Mouse (Mus musculus) MEL (cell line): ENCODE results near the gene Tle4. TPM values are rescaled to one million over a fixed set of nuclear protein-coding genes. Genes with fewer than 3 reads are reported as not detected.

Experiments
- DNase-seq: peaks from one replicate; pipeline ENCODE4 v3.0.0; 2011; ENCODE audit warnings: low read depth, low spot score
- H3K27ac ChIP-seq: 2 replicates; pipeline ENCODE4 v1.5.1; 2012; ENCODE audit warnings: low read depth, mild to moderate bottlenecking, control low read depth, low read length, moderate library complexity; ENCODE audit not compliant: control insufficient read depth
- H3K27me3 ChIP-seq, 2 experiments: fragments of 150-350 bp in 1 of 2; sonication (generic) in 1 of 2; 2 replicates each; pipeline ENCODE4 v1.6.1; 2012; ENCODE audit warnings: low read length in 2 of 2, mild to moderate bottlenecking in 2 of 2, improper control_type of control experiment in 1 of 2, moderate library complexity in 1 of 2; ENCODE audit not compliant: insufficient read depth in 2 of 2, control insufficient read depth in 1 of 2
- H3K36me3 ChIP-seq, 2 experiments: 2 replicates each; pipeline ENCODE4 v1.6.1; 2012 to 2014; ENCODE audit warnings: low read length in 2 of 2, improper control_type of control experiment in 1 of 2, inconsistent platforms in 1 of 2, mild to moderate bottlenecking in 1 of 2; ENCODE audit not compliant: insufficient read depth in 2 of 2, control insufficient read depth in 1 of 2
- H3K4me1 ChIP-seq, 2 experiments: fragments of 150-350 bp in 1 of 2; sonication (generic) in 1 of 2; 2 replicates each; pipeline ENCODE4 v1.6.1; 2012; ENCODE audit warnings: low read length in 2 of 2, improper control_type of control experiment in 1 of 2, mild to moderate bottlenecking in 1 of 2; ENCODE audit not compliant: insufficient read depth in 2 of 2, control insufficient read depth in 1 of 2
- H3K4me3 ChIP-seq, 2 experiments: fragments of 150-350 bp in 1 of 2; sonication (generic) in 1 of 2; 2 replicates each; pipeline ENCODE4 v1.5.1; 2012; ENCODE audit warnings: low read depth in 2 of 2, low read length in 2 of 2, mild to moderate bottlenecking in 2 of 2, moderate library complexity in 2 of 2, control low read depth in 1 of 2, improper control_type of control experiment in 1 of 2; ENCODE audit not compliant: control insufficient read depth in 1 of 2, insufficient read depth in 1 of 2
- H3K79me2 ChIP-seq: 2 replicates; pipeline ENCODE4 v1.6.1; 2012; ENCODE audit warnings: mild to moderate bottlenecking, low read length, moderate library complexity; ENCODE audit not compliant: control insufficient read depth, poor library complexity, insufficient read depth
- H3K9ac ChIP-seq: 2 replicates; pipeline ENCODE4 v1.6.1; 2012; ENCODE audit warnings: low read depth, mild to moderate bottlenecking, control low read depth, low read length, moderate library complexity; ENCODE audit not compliant: control insufficient read depth, poor library complexity, severe bottlenecking
- H3K9me3 ChIP-seq: fragments of 150-350 bp; sonication (generic); replicated peaks from 2 replicates; pipeline ENCODE4 v1.6.1; 2012; ENCODE audit warnings: mild to moderate bottlenecking, low read length, improper control_type of control experiment, moderate library complexity; ENCODE audit not compliant: insufficient read depth
- BHLHE40 ChIP-seq: IDR thresholded peaks from 2 replicates; pipeline ENCODE4 v1.6.1; 2012; ENCODE audit warnings: low read depth, mild to moderate bottlenecking, inconsistent platforms, low read length, improper control_type of control experiment, borderline replicate concordance
- CHD1 ChIP-seq: IDR thresholded peaks from 2 replicates; pipeline ENCODE4 v1.6.1; 2012; ENCODE audit warnings: low read depth, mild to moderate bottlenecking, inconsistent platforms, low read length, improper control_type of control experiment
- E2F4 ChIP-seq: IDR thresholded peaks from 2 replicates; pipeline ENCODE4 v1.6.1; 2011; ENCODE audit warnings: low read depth, low read length, improper control_type of control experiment, borderline replicate concordance
- ELF1 ChIP-seq: IDR thresholded peaks from 2 replicates; pipeline ENCODE4 v1.6.1; 2014; ENCODE audit warnings: low read depth, mild to moderate bottlenecking, inconsistent platforms, low read length, improper control_type of control experiment, moderate library complexity
- EP300 ChIP-seq, 2 experiments: IDR thresholded peaks; 2 replicates each; pipeline ENCODE4 v1.6.1; 2011; ENCODE audit warnings: improper control_type of control experiment in 2 of 2, low read length in 2 of 2, low read depth in 1 of 2, mild to moderate bottlenecking in 1 of 2
- GATA1 ChIP-seq: IDR thresholded peaks from 2 replicates; pipeline ENCODE4 v1.6.1; 2011; ENCODE audit warnings: low read depth, low read length, improper control_type of control experiment
- KAT2A ChIP-seq: conservative IDR thresholded peaks from 2 replicates; pipeline ENCODE4 v1.6.1; 2012; ENCODE audit warnings: low read depth, low read length, improper control_type of control experiment, inconsistent platforms
- MAZ ChIP-seq: IDR thresholded peaks from 2 replicates; pipeline ENCODE4 v1.6.1; 2012; ENCODE audit warnings: low read depth, mild to moderate bottlenecking, inconsistent platforms, low read length, improper control_type of control experiment
- MXI1 ChIP-seq: IDR thresholded peaks from 2 replicates; pipeline ENCODE4 v1.6.1; 2011; ENCODE audit warnings: mild to moderate bottlenecking, low read depth, low read length, improper control_type of control experiment
- MYB ChIP-seq: IDR thresholded peaks from 2 replicates; pipeline ENCODE4 v1.6.1; 2011; ENCODE audit warnings: mild to moderate bottlenecking, low read depth, low read length, improper control_type of control experiment
- MYC ChIP-seq: IDR thresholded peaks from 2 replicates; pipeline ENCODE4 v1.6.1; 2011; ENCODE audit warnings: low read depth, mild to moderate bottlenecking, low read length, improper control_type of control experiment, moderate library complexity
- NELFE ChIP-seq: IDR thresholded peaks from 2 replicates; pipeline ENCODE4 v1.6.1; 2011; ENCODE audit warnings: low read depth, low read length, improper control_type of control experiment
- NRF1 ChIP-seq: IDR thresholded peaks from 2 replicates; pipeline ENCODE4 v1.6.1; 2014; ENCODE audit warnings: low read depth, mild to moderate bottlenecking, inconsistent platforms, low read length, improper control_type of control experiment, moderate library complexity; ENCODE audit not compliant: poor library complexity, insufficient read depth, severe bottlenecking
- POLR2AphosphoS2 ChIP-seq: IDR thresholded peaks from 2 replicates; pipeline ENCODE4 v1.6.1; 2011; ENCODE audit warnings: low read length, improper control_type of control experiment
- RAD21 ChIP-seq: IDR thresholded peaks from 2 replicates; pipeline ENCODE4 v1.6.1; 2011; ENCODE audit warnings: mild to moderate bottlenecking, low read depth, low read length, improper control_type of control experiment
- SMC3 ChIP-seq: IDR thresholded peaks from 2 replicates; pipeline ENCODE4 v1.6.1; 2011; ENCODE audit warnings: low read depth, low read length, improper control_type of control experiment
- TAL1 ChIP-seq: IDR thresholded peaks from 2 replicates; pipeline ENCODE4 v1.6.1; 2012; ENCODE audit warnings: mild to moderate bottlenecking, inconsistent platforms, low read length, moderate library complexity, mixed read lengths
- TBP ChIP-seq: IDR thresholded peaks from 2 replicates; pipeline ENCODE4 v1.8.0; 2011; ENCODE audit warnings: low read depth, low read length, improper control_type of control experiment
- USF2 ChIP-seq, 2 experiments: IDR thresholded peaks; 2 replicates each; pipeline ENCODE4 v1.6.1; 2011 to 2012; ENCODE audit warnings: improper control_type of control experiment in 2 of 2, low read length in 2 of 2, borderline replicate concordance in 1 of 2, inconsistent platforms in 1 of 2, low read depth in 1 of 2, mild to moderate bottlenecking in 1 of 2; ENCODE audit not compliant: insufficient read depth in 1 of 2
- ZC3H11A ChIP-seq: IDR thresholded peaks from 2 replicates; pipeline ENCODE4 v1.6.1; 2012; ENCODE audit warnings: low read depth, mild to moderate bottlenecking, inconsistent platforms, low read length, improper control_type of control experiment
- ZKSCAN1 ChIP-seq: IDR thresholded peaks from 2 replicates; pipeline ENCODE4 v1.6.1; 2012; ENCODE audit warnings: low read depth, mild to moderate bottlenecking, inconsistent platforms, low read length, improper control_type of control experiment, moderate library complexity
- ZMIZ1 ChIP-seq: IDR thresholded peaks from 2 replicates; pipeline ENCODE4 v1.6.1; 2012; ENCODE audit warnings: low read depth, mild to moderate bottlenecking, inconsistent platforms, low read length, improper control_type of control experiment, moderate library complexity
- ZNF384 ChIP-seq: IDR thresholded peaks from 2 replicates; pipeline ENCODE4 v1.6.1; 2012; ENCODE audit warnings: low read depth, mild to moderate bottlenecking, inconsistent platforms, low read length, improper control_type of control experiment
- polyA plus RNA-seq, 2 experiments: library from polyadenylated mRNA; stranded (reverse) in 1 of 2; unstranded in 1 of 2; fragments of >175 nt in 1 of 2; fragments of >200 nt in 1 of 2; gene quantifications; 2 replicates each; pipeline versions ENCODE4 v1.2.1 to v1.2.4; 2012; ENCODE audit warnings: low replicate concordance in 2 of 2, low read depth in 1 of 2; ENCODE audit not compliant: insufficient read length in 2 of 2, insufficient read depth in 1 of 2, missing spikeins in 1 of 2
- total RNA-seq: library from RNA; depleted of rRNA; stranded (reverse); fragments of 300-350 nt; gene quantifications from 2 replicates; pipeline ENCODE4 v1.2.3, GENCODE M21; 2012

The Tle4 gene
- total and polyA plus RNA-seq, 3 experiments, result 6.0 to 42.5 (median 14.0) TPM

- Histone ChIP-seq H3K27ac (no peak overlapping the region), H3K36me3 (peaks cover 2 to 7% of the 10 kb centered on the region in 2 experiments; a peak in 2 of 4 replicates), H3K27me3 (no peaks in the 10 kb centered on the region), H3K4me1 (0 out of 4 replicates have a peak, but pooled peaks cover 0 to 3% of the 10 kb centered on the region in 2 experiments), H3K4me3 (no peak overlapping the region), H3K9ac (no peak overlapping the region), H3K9me3 (no peaks in the 10 kb centered on the region), H3K79me2 (no peaks in the 10 kb centered on the region)
- no peak for DNase-seq
- TF ChIP-seq ZKSCAN1 (no peak), MYC (no peak), EP300 (IDR thresholded peaks at IDR 0.05; ENCODE audit: low read depth in 1 of 2, low read length in 2 of 2) (no peak), USF2 (IDR thresholded peaks at IDR 0.05; ENCODE audit: borderline replicate concordance in 1 of 2, insufficient read depth in 1 of 2, low read depth in 1 of 2, low read length in 2 of 2) (no peak), ZMIZ1 (no peak), TAL1 (no peak)
Observed at GRCm38 (mm10) chr19:14566564-14567021, 31.3 kb downstream of the Tle4 start.

- H3K79me2 ChIP-seq, result no peaks in the 10 kb centered on the region
- H3K36me3 ChIP-seq, result peaks cover 2 to 7% of the 10 kb centered on the region in 2 experiments; a peak in 2 of 4 replicates
- TF ChIP-seq KAT2A, result no peak
- no peak for TF ChIP-seq TBP
- TF ChIP-seq EP300 (IDR thresholded peaks at IDR 0.05; ENCODE audit: low read depth in 1 of 2, low read length in 2 of 2), result no peak
- TF ChIP-seq BHLHE40, result no peak
- H3K27me3 ChIP-seq, result no peaks in the 10 kb centered on the region
- no peak for DNase-seq
- H3K4me3 ChIP-seq, result no peak overlapping the region
- 0 out of 4 replicates have a peak, but pooled peaks cover 0 to 3% of the 10 kb centered on the region in 2 experiments for H3K4me1 ChIP-seq
- no peak overlapping the region for H3K9ac ChIP-seq
- H3K9me3 ChIP-seq, result no peaks in the 10 kb centered on the region
- H3K27ac ChIP-seq, result no peak overlapping the region
Observed at GRCm38 (mm10) chr19:14565424-14566069, 32.3 kb downstream of the Tle4 start.

- DNase-seq, result no peak
- Histone ChIP-seq H3K27me3 (no peaks in the 10 kb centered on the region), H3K9me3 (no peaks in the 10 kb centered on the region), H3K79me2 (no peaks in the 10 kb centered on the region), H3K9ac (no peak overlapping the region), H3K4me3 (no peak overlapping the region), H3K4me1 (no peaks in the 10 kb centered on the region)
- TF ChIP-seq MAZ (no peak), RAD21 (no peak), ZNF384 (no peak), ELF1 (no peak), TBP (no peak), BHLHE40 (no peak), GATA1 (no peak), MXI1 (no peak), EP300 (IDR thresholded peaks at IDR 0.05; ENCODE audit: low read depth in 1 of 2, low read length in 2 of 2) (no peak), CHD1 (no peak), SMC3 (no peak), ZKSCAN1 (no peak), E2F4 (no peak), MYB (no peak), NELFE (no peak), NRF1 (no peak), MYC (no peak), ZC3H11A (no peak), POLR2AphosphoS2 (no peak), ZMIZ1 (no peak)
- TF ChIP-seq, all 39 proteins: peak for 0
- Histone ChIP-seq H3K36me3 (0 out of 4 replicates have a peak, but pooled peaks cover 0 to 3% of the 10 kb centered on the region in 2 experiments), H3K27ac (no peak overlapping the region)
Observed at GRCm38 (mm10) chr19:14563273-14563959, 34.4 kb downstream of the Tle4 start.
